Mouse (Mus musculus): Measurements from ENCODE around the gene Hivep3. TPM values are rescaled to one million over a fixed set of nuclear protein-coding genes. Genes with fewer than 3 reads are reported as not detected.
A peak's percentile ranks its signal among the peaks of the same experiment; 100 is the strongest.

Gene Hivep3
- polyA plus RNA-seq, 1 experiment from 2014 or later = 24.0 TPM

DNA sequence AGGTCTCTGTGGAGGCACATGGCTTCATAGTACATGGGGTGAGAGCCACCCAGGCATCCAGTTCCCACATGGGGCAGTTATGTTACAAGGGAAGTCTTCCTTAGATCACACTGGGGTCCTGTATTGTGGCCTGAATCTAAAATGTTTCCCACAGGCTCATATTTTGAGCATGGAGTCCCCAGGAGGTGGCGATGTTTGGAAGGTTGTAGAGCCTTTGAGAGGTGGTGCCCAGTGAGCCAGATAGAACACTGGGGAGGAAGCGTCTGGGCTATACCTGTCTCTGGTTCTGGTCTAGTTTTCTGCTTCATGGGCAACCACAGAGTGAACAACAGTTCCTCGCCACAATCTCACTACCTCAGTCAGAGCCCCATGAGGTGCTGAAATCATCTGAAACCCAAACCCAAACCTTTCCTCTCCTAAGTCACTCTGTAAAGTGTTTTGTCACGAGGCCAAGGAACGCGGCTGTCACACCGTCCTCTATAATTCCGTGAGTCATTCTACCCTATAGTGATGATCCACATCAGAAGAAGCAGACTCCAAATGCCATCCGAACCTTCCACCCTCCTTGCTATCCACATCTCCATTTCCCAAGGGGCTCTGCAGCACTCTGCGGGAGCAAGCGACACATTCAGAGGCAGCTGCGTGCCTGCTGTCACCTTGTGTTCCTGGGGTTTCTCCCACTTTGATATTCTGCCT is 187.6 kb downstream of the Hivep3 start:
- no peak for ATAC-seq (ENCODE audit: borderline replicate concordance, extremely low read depth, low FRiP score, low TSS enrichment)
- 75% methylated on average over 12 of the region's 12 CpGs for WGBS

DNA sequence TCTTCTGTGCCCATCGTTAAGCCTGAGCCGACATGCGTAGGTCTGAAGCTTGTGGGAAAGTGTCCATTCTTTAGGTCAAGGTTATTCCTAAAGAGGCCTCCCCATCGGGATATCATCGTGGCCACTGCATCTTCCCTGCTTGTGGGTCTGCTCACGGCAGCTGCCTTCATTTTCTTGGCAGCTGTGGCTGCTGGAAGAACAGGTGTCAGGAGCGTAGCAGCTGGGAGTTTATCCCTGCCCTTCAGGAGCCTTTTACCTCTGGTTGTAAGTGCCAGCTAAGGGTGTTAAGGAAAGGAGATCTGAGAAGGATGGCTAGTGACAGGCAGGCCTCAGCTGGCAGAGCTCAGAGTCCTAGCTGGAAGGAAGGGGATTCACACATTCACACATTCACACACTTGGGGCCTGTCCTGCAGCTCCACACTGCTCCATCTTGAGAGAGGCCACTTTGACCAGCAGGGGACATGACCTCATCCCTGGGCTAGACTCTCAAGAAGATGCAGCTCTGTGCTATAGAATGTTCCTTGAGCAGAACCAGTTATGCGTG is 188.2 kb downstream of the Hivep3 start:
- 65% methylated on average over 8 of the region's 8 CpGs for WGBS
- H3K4me1 ChIP-seq = no peaks in the 10 kb centered on the region

More for the DNA sequence above, 187.6 kb downstream of the Hivep3 start:
- H3K4me2 ChIP-seq = no peak overlapping the region
- no peaks in the 10 kb centered on the region for H3K36me3 ChIP-seq
- no peak overlapping the region for H3K27ac ChIP-seq
- H3K9me3 ChIP-seq = no peaks in the 10 kb centered on the region
- no peak overlapping the region for H3K9ac ChIP-seq
- H3K4me1 ChIP-seq = no peaks in the 10 kb centered on the region
- no peaks in the 10 kb centered on the region for H3K27me3 ChIP-seq
- H3K4me3 ChIP-seq = no peak overlapping the region

DNA sequence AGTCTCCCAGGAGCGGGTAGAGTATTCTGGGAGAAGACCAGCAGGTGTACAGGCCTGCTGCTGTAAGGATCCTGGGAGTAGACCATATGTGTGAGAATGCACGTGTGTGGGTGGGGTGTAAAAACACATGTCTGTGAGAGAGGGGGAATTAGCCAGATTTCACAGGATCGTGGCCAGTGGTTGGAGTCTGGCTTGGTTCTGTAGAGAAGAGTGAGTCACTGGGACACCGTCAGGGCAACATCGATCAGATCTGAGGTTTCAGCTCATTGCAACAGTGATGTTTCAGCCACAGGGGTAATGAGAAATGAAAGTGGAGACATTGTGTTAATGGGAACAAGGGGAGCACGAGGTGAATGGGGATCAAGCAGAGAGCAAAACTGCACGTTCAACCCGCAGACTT is 189.4 kb downstream of the Hivep3 start:
- Histone ChIP-seq H3K4me1 (no peaks in the 10 kb centered on the region), H3K4me2 (no peak overlapping the region), H3K9me3 (no peaks in the 10 kb centered on the region), H3K36me3 (no peaks in the 10 kb centered on the region), H3K4me3 (no peak overlapping the region), H3K9ac (no peak overlapping the region), H3K27ac (no peak overlapping the region), H3K27me3 (no peaks in the 10 kb centered on the region)
- no peak for ATAC-seq (ENCODE audit: borderline replicate concordance, extremely low read depth, low FRiP score, low TSS enrichment)
- WGBS = 88% methylated on average over 8 of the region's 8 CpGs

More for the DNA sequence above, 188.2 kb downstream of the Hivep3 start:
- no peak for ATAC-seq (ENCODE audit: borderline replicate concordance, extremely low read depth, low FRiP score, low TSS enrichment)
- Histone ChIP-seq H3K27me3 (no peaks in the 10 kb centered on the region), H3K27ac (no peak overlapping the region), H3K4me2 (no peak overlapping the region), H3K9me3 (no peaks in the 10 kb centered on the region), H3K36me3 (no peaks in the 10 kb centered on the region), H3K4me3 (no peak overlapping the region), H3K9ac (no peak overlapping the region)

DNA sequence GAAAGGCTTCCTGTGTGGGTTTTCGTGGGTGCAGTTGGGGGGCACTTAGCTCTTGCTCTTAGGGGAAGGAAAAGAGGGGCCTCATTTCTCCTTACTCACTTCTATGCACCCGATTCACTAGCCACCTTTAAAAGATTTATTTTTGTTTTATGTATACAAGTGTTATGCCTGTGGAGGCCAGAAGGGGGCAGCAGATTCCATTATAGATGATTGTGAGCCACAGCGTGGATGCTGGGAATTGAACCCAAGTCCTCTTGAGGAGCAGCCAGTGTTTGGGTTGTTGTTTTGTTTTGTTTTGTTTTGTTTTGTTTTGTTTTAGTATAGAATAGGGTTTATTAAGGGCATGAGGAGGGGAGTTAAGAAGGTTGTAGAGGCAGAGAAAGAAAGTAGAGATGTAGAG is 189.8 kb downstream of the Hivep3 start:
- Histone ChIP-seq H3K9me3 (no peaks in the 10 kb centered on the region), H3K27me3 (no peaks in the 10 kb centered on the region), H3K27ac (no peak overlapping the region), H3K9ac (no peak overlapping the region), H3K4me3 (no peak overlapping the region), H3K4me1 (no peaks in the 10 kb centered on the region), H3K4me2 (no peak overlapping the region), H3K36me3 (no peaks in the 10 kb centered on the region)
- no peak for ATAC-seq (ENCODE audit: borderline replicate concordance, extremely low read depth, low FRiP score, low TSS enrichment)
- 77% methylated on average over 3 of the region's 3 CpGs for WGBS

DNA sequence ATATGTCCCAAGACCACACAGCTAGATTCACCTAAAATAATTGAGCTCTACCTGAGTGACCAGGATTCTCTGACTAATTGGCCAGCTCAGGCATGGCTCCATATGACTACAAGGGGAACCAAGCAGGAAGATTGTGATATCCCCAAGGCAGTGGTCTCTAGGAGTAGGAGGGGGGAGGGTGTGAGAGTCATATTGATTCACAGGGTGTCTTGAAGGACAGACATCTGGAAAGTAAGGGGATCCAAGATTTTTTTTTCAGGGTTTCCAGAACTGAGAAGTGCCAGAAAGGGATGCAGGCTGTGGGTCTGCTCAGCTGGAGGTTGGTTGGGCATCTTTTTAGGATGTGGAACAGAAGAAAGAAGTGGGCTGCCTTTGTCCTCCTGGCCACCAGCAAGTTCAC is 191.5 kb downstream of the Hivep3 start:
- Histone ChIP-seq H3K4me3 (no peak overlapping the region), H3K36me3 (no peaks in the 10 kb centered on the region), H3K9me3 (no peaks in the 10 kb centered on the region), H3K4me1 (no peaks in the 10 kb centered on the region), H3K27me3 (no peaks in the 10 kb centered on the region), H3K9ac (no peak overlapping the region), H3K27ac (no peak overlapping the region), H3K4me2 (no peak overlapping the region)
- ATAC-seq (ENCODE audit: borderline replicate concordance, extremely low read depth, low FRiP score, low TSS enrichment) = peak; percentile 69; the same call in 1 of the 2 replicates

DNA sequence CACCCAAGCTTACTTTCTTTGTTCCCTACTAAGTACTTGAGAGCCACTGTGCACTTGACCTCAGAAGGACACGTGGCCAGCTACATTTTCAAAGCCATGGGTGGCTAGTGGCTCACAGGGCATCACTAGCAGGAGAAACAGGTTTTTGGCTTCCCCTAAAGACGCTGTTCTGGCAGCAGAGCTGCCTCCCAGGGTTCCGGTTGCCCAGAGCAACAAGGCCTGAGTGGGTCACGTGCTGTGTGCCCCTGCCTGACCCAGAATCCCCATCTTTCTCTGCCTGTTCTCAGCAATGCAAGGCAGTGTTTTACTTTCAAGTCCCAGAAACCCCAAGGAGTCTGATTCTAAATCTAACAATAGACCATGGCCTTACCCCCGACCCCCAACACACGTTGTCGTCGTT is 198.3 kb downstream of the Hivep3 start:
- Histone ChIP-seq H3K4me2 (no peak overlapping the region), H3K9me3 (no peaks in the 10 kb centered on the region), H3K4me1 (0 out of 2 replicates have a peak, but pooled peaks cover 12% of the 10 kb centered on the region), H3K27me3 (no peaks in the 10 kb centered on the region), H3K36me3 (no peaks in the 10 kb centered on the region), H3K9ac (no peak overlapping the region), H3K4me3 (no peak overlapping the region), H3K27ac (no peak overlapping the region)
- no peak for ATAC-seq (ENCODE audit: borderline replicate concordance, extremely low read depth, low FRiP score, low TSS enrichment)
- 53% methylated on average over 8 of the region's 8 CpGs for WGBS

DNA sequence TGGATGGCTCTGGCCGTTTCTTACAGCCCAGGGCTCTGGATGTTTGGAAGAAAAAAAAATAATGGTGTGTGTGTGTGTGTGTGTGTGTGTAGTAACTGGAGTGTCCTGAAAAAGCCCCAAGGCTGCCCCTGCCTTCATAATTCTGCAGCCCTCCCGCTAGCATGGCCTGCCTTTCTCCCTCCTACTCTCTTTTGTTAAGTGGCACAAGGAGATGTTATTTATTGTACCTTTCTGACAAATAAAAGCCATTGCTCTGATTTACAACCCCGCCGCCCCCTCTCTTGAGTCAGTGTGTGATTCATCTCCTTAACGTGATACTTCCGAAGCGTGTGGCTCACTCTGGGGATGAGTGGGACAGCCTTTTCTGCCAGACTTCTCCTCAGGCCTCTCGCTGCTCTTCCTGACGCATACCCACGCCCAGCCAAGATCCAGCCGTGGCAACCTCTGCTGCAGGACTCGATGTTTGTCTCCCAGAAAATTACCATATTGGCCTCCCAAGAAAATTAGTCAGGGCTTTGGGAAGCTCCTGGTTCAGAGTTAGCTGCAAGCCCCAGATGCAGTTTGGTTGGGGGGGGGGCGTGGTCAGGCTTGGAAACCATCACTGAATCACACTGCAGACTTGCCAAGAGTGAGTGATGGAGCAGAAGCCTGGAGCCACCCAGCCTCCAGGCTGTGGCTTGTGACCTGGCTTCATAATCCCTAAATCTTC is 199.1 kb downstream of the Hivep3 start:
- Histone ChIP-seq H3K27me3 (no peaks in the 10 kb centered on the region), H3K9me3 (no peaks in the 10 kb centered on the region), H3K9ac (no peak overlapping the region), H3K36me3 (no peaks in the 10 kb centered on the region), H3K4me3 (no peak overlapping the region), H3K4me1 (peaks cover 16% of the 10 kb centered on the region), H3K27ac (no peak overlapping the region), H3K4me2 (no peak overlapping the region)
- 49% methylated on average over 13 of the region's 13 CpGs for WGBS
- ATAC-seq (ENCODE audit: borderline replicate concordance, extremely low read depth, low FRiP score, low TSS enrichment) = no peak

DNA sequence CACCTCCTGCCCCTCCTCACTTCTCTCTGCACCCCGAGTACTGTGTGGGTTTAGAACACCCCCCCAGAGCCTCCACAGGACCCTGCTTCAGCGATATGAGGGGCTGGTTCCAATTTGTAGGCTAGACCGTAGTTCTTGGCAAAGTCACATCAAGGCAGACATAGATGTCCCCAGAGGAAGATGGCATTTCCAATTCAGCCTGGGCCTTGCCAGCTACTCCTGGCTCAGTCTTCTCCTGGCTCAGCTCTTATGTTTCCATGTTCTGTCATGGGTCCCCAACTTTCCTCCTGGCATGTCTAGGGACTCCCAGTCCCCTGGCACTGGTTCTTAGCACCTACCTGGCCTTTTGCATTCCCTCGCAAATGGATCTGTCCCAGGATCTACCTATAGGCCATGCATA is 201.3 kb downstream of the Hivep3 start:
- no peak for ATAC-seq (ENCODE audit: borderline replicate concordance, extremely low read depth, low FRiP score, low TSS enrichment)
- Histone ChIP-seq H3K9me3 (no peaks in the 10 kb centered on the region), H3K4me3 (no peak overlapping the region), H3K9ac (no peak overlapping the region), H3K4me1 (peaks cover 22% of the 10 kb centered on the region), H3K27me3 (no peaks in the 10 kb centered on the region), H3K36me3 (no peaks in the 10 kb centered on the region), H3K27ac (no peak overlapping the region), H3K4me2 (no peak overlapping the region)
- WGBS = 85% methylated on average over 4 of the region's 4 CpGs

DNA sequence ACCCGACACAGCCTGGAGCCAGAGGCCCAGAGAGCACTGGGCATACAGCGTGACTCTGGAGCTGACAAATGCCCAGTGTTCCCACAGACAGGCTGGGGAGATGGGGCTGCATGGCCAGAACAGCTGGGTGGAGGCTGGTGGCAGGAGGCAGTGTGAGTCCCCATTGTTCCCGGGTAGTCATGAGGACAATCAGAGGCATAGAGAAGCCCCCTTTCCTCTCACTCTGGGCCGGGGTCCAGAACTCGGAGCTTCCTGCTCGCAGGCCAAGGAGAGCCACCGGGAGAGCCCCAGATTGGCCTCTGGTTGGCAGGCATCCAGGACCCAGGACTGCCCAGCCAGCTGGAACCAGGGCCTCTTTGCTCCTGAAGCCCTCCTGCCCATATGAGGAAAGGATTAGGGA is 204.3 kb downstream of the Hivep3 start:
- Histone ChIP-seq H3K9ac (no peak overlapping the region), H3K27me3 (no peaks in the 10 kb centered on the region), H3K9me3 (no peaks in the 10 kb centered on the region), H3K27ac (no peak overlapping the region), H3K4me1 (peaks cover 12% of the 10 kb centered on the region), H3K4me2 (no peak overlapping the region), H3K36me3 (no peaks in the 10 kb centered on the region), H3K4me3 (no peak overlapping the region)
- 0 out of 2 replicates have a peak, but pooled peaks have one; percentile 40 for ATAC-seq (ENCODE audit: borderline replicate concordance, extremely low read depth, low FRiP score, low TSS enrichment)
- 24% methylated on average over 7 of the region's 7 CpGs for WGBS

DNA sequence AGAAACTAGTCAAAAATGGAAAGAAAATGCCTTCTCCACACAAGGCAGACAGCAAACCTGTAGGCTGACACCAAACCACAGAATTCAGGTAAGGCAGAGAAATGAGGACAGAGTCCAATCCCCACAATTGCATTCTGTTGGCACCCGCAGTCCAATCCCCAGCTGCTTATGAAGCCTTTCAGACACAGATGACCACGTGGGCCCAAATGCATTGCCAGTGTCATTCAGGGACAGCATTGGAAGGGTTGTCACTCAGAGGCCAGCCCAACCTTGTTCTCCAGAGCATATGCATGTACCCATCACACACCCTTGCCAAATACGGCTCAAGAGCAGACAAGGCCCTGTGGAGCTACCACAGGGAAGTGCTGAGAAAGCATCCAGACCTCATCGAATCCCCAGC is 204.9 kb downstream of the Hivep3 start:
- peaks cover 11% of the 10 kb centered on the region for H3K4me1 ChIP-seq
- no peaks in the 10 kb centered on the region for H3K36me3 ChIP-seq
- no peaks in the 10 kb centered on the region for H3K27me3 ChIP-seq
- no peak overlapping the region for H3K4me3 ChIP-seq
- no peak for ATAC-seq (ENCODE audit: borderline replicate concordance, extremely low read depth, low FRiP score, low TSS enrichment)
- H3K9me3 ChIP-seq = no peaks in the 10 kb centered on the region
- WGBS = 81% methylated on average over 4 of the region's 4 CpGs
- no peak overlapping the region for H3K27ac ChIP-seq
- no peak overlapping the region for H3K4me2 ChIP-seq
- no peak overlapping the region for H3K9ac ChIP-seq

DNA sequence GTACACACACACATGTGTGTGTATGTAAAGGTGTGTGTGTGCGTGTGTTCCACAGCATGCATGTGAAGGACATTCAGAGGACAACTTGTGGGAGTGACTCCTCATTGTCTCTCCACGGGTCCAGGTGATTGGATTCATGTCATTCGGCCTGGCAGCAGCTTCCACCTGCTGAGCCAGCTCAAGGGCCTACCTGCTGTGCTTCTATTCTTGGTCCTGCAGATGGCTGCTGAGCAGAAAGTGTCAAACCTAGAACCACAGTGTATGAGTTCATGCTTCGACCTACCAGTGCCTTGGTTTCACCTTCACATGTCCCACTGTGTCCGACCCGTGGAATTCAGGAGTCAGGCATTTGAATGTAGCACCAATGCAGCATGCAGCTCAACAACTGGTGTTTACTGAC is 206.2 kb downstream of the Hivep3 start:
- Histone ChIP-seq H3K4me1 (peaks cover 11% of the 10 kb centered on the region), H3K4me2 (no peak overlapping the region), H3K27ac (no peak overlapping the region), H3K9me3 (no peaks in the 10 kb centered on the region), H3K36me3 (no peaks in the 10 kb centered on the region), H3K9ac (no peak overlapping the region), H3K27me3 (no peaks in the 10 kb centered on the region), H3K4me3 (no peak overlapping the region)
- WGBS = 84% methylated on average over 6 of the region's 6 CpGs
- no peak for ATAC-seq (ENCODE audit: borderline replicate concordance, extremely low read depth, low FRiP score, low TSS enrichment)

DNA sequence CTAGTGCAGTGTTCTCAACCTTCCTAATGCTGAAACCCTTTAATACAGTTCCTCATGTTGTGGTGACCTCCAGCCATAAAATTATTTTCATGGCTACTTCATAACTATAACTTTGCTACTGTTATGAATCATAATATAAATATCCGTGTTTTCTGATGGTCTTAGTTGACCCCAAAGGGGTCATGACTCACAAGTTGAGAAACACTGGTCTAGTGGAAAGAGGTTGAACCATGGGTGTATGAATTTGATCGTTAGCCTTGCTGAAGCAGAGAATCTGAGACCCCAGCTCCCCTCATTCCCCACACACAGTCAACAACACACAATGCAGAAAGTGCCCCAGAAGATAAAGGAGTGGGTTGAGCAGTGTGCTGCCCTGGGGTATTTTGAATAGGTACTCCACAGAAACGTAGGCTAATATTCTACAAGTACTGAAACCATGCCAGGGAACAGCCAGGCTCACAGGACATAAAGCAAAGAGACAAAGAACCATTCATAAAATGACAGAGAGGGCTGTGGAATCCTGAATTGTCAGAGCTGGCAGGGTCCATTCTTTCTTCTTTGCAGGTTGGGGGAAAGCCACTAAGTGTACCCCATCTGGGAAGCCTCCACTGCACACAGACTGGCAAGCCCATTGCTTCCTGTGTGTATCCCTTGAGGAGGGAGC is 212.8 kb downstream of the Hivep3 start:
- 46% methylated on average over 3 of the region's 3 CpGs for WGBS
- H3K4me3 ChIP-seq = no peak overlapping the region
- no peak overlapping the region for H3K9ac ChIP-seq
- no peak for ATAC-seq (ENCODE audit: borderline replicate concordance, extremely low read depth, low FRiP score, low TSS enrichment)
- H3K9me3 ChIP-seq = no peaks in the 10 kb centered on the region
- no peaks in the 10 kb centered on the region for H3K36me3 ChIP-seq
- no peak overlapping the region for H3K4me2 ChIP-seq
- peaks cover 23% of the 10 kb centered on the region for H3K4me1 ChIP-seq
- H3K27ac ChIP-seq = no peak overlapping the region
- H3K27me3 ChIP-seq = no peaks in the 10 kb centered on the region

Data from lung, embryonic 15.5 days (tissue).